Comparison of ENCODE assay signal across 7 mouse cellular contexts in the genomic region with DNA sequence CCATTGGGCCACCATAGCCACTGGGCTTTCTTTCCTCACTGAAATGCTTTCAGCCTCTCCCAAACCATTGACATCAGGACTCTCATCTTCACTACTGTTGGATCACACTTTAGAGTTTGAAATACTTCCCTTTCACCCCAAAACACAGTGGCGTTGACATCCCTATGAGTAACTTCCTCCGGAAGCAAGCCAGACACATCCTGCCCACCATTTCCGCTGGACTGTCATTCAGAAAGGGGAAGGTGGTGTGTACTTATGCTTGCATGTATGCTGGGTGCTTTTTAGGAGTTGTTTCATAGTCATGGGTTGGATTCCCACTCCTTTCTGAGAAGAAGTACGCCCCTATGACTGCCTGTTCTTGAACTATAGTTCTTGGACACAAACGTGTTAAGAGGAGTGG.
A peak's percentile ranks its signal among the peaks of the same experiment; 100 is the strongest.
DNase-seq lines count a peak whose midpoint lies in the region.

No protein-coding gene starts in this region.

- peak; percentile 14 for DNase-seq in layer of hippocampus, adult 9-11 months
- no peak for DNase-seq in layer of hippocampus, adult 18-20 months (ENCODE audit: low spot score in 2 of 2)
- DNase-seq in heart, postnatal 36 days: peak; percentile 22 to 24
- peak; percentile 30 for DNase-seq in thymus, postnatal 25 days
- no peak for DNase-seq in left cerebral cortex, postnatal 10 days (ENCODE audit: extremely low spot score in 1 of 2, low spot score in 2 of 2)
- no peak for DNase-seq in cerebellum, adult 8-10 months

- H3K79me2 ChIP-seq in macrophage (ENCODE audit: inconsistent target): no peaks in the 10 kb centered on the region

- peak overlapping the region; percentile 54 for H3K27ac ChIP-seq in macrophage

- intact Hi-C loops in heart, postnatal 36 days (cut with DNase I): no loop called here
- intact Hi-C loops in left cerebral cortex, postnatal 10 days (cut with DNase I): no loop called here

- H3K4me3 ChIP-seq in macrophage (ENCODE audit: inconsistent target): no peak overlapping the region

- WGBS in macrophage (ENCODE audit: missing documents): 5% methylated on average over 5 of the region's 5 CpGs

- H3K36me3 ChIP-seq in macrophage (ENCODE audit: inconsistent target): no peaks in the 10 kb centered on the region

Comparison
In these comparisons a context has a peak if more than half of its experiments do, and no peak if none do; other contexts are left out.
1. DNase-seq: peak in layer of hippocampus, adult 9-11 months (single experiment), heart, postnatal 36 days (2 of 2) and thymus, postnatal 25 days (single experiment); none in layer of hippocampus, adult 18-20 months (0 of 2), left cerebral cortex, postnatal 10 days (0 of 2) and cerebellum, adult 8-10 months (single experiment).